Mouse (Mus musculus): Measurements from ENCODE around the gene Palld.

DNA sequence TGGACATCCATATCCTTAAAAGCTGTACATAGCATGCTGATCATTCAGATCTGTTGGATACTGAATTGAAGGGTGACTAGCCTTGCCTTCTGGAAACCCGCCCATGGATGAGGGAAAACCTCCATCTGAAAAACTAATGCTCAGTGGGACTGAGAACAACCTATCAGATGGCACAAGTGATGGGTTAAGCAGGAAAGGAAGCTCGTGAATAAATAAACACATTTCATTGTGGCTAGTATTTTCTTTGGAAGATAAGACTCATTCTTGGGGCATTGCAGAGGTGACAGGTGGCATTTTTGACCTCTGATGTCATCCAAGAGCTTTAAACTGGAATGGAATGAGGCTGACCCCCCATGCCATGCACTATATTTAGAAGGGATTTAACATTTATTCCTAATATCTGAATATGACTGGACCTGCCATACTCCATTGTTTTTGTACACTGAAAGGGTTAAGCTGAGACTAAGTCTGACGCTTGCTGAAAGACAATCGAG lies 128.8 kb downstream of the Palld start:
- no peak for TF ChIP-seq MEF2A (IDR thresholded peaks at IDR 0.05; ENCODE audit: borderline replicate concordance, low read depth, low read length)
- no peak for TF ChIP-seq JUN (IDR thresholded peaks at IDR 0.05; ENCODE audit: insufficient read depth, low read depth, low read length)
- TF ChIP-seq MAX (IDR thresholded peaks at IDR 0.05; ENCODE audit: low read length), result no peak
- TF ChIP-seq EP300 (IDR thresholded peaks at IDR 0.05; ENCODE audit: low read length), result no peak
- TF ChIP-seq SMC3 (IDR thresholded peaks at IDR 0.05; ENCODE audit: low read depth, low read length), result no peak
- no peak for TF ChIP-seq CTCF (conservative IDR thresholded peaks at IDR 0.05 in 1 of 2, IDR thresholded peaks at IDR 0.05 in 1 of 2; ENCODE audit: low read depth in 2 of 2, low read length in 2 of 2)
- TF ChIP-seq HCFC1 (IDR thresholded peaks at IDR 0.05; ENCODE audit: low read depth, low read length), result no peak
